Mouse (Mus musculus) liver, adult 2 months (tissue): ENCODE data around the gene Atp6v1g2.

ENCODE experiments used
- CTCF ChIP-seq: fragments of 200-500 bp; IDR thresholded peaks from 2 replicates; pipeline ENCODE4 v1.5.1; 2011; ENCODE audit warnings: low read depth, low read length, control low read depth
- POLR2A ChIP-seq: fragments of 200-500 bp; IDR thresholded peaks from 2 replicates; pipeline ENCODE4 v1.6.1; 2011; ENCODE audit warnings: low read length, control low read depth; ENCODE audit not compliant: insufficient read depth; ENCODE audit errors: extremely low read depth

GRCm38 (mm10) chr17:35263523-35263883, 30.0 kb downstream of the Atp6v1g2 start:
- TF ChIP-seq CTCF = no peak
- TF ChIP-seq POLR2A = no peak
